Mouse (Mus musculus): ENCODE measurements at regions not wholly inside any gene's neighbourhood (a gene's known extent, or its start where the extent isn't known, plus 50 kb on each side); places are given as distances from the start of the nearest gene placed in this dataset.

- no peak overlapping the region for H3K4me3 ChIP-seq (ENCODE audit: insufficient read depth, low read length)
- no peak overlapping the region for H3K27ac ChIP-seq (ENCODE audit: insufficient read depth, low read depth, low read length)
- H3K4me1 ChIP-seq (ENCODE audit: control insufficient read depth, insufficient read depth, low read length), result no peaks in the 10 kb centered on the region
- TF ChIP-seq POLR2A (IDR thresholded peaks at IDR 0.05; ENCODE audit: borderline replicate concordance, low read depth, low read length) (no peak), CTCF (IDR thresholded peaks at IDR 0.05; ENCODE audit: low read depth, low read length) (no peak)
These were observed 103.7 kb upstream of the Noct start for GRCm38 (mm10) chr3:51120522-51120921.

- no peak overlapping the region for H3K27ac ChIP-seq (ENCODE audit: insufficient read depth, low read depth, low read length)
- TF ChIP-seq POLR2A (IDR thresholded peaks at IDR 0.05; ENCODE audit: borderline replicate concordance, low read depth, low read length), result no peak
- 0 out of 2 replicates have a peak, but pooled peaks have one; percentile 8 for TF ChIP-seq CTCF (IDR thresholded peaks at IDR 0.05; ENCODE audit: low read depth, low read length)
- no peak overlapping the region for H3K4me3 ChIP-seq (ENCODE audit: insufficient read depth, low read length)
- H3K4me1 ChIP-seq (ENCODE audit: control insufficient read depth, insufficient read depth, low read length), result no peaks in the 10 kb centered on the region
These were observed 102.3 kb upstream of the Noct start for GRCm38 (mm10) chr3:51121703-51122540.

- TF ChIP-seq CTCF (IDR thresholded peaks at IDR 0.05; ENCODE audit: low read depth, low read length) (no peak), POLR2A (IDR thresholded peaks at IDR 0.05; ENCODE audit: borderline replicate concordance, low read depth, low read length) (no peak)
- H3K27ac ChIP-seq (ENCODE audit: insufficient read depth, low read depth, low read length), result no peak overlapping the region
- no peak overlapping the region for H3K4me3 ChIP-seq (ENCODE audit: insufficient read depth, low read length)
- H3K4me1 ChIP-seq (ENCODE audit: control insufficient read depth, insufficient read depth, low read length), result no peaks in the 10 kb centered on the region
These were observed 101.7 kb upstream of the Noct start for GRCm38 (mm10) chr3:51122541-51122935.

- TF ChIP-seq POLR2A (IDR thresholded peaks at IDR 0.05; ENCODE audit: borderline replicate concordance, low read depth, low read length) (no peak), CTCF (IDR thresholded peaks at IDR 0.05; ENCODE audit: low read depth, low read length) (no peak)
- Histone ChIP-seq H3K4me1 (ENCODE audit: control insufficient read depth, insufficient read depth, low read length) (peaks cover 8% of the 10 kb centered on the region), H3K4me3 (ENCODE audit: insufficient read depth, low read length) (no peak overlapping the region), H3K27ac (ENCODE audit: insufficient read depth, low read depth, low read length) (no peak overlapping the region)
These were observed 96.4 kb upstream of the Noct start for GRCm38 (mm10) chr3:51127875-51128274.

- H3K4me3 ChIP-seq (ENCODE audit: insufficient read depth, low read length), result no peak overlapping the region
- no peak overlapping the region for H3K27ac ChIP-seq (ENCODE audit: insufficient read depth, low read depth, low read length)
- H3K4me1 ChIP-seq (ENCODE audit: control insufficient read depth, insufficient read depth, low read length), result peaks cover 8% of the 10 kb centered on the region
- TF ChIP-seq CTCF (IDR thresholded peaks at IDR 0.05; ENCODE audit: low read depth, low read length), result no peak
- no peak for TF ChIP-seq POLR2A (IDR thresholded peaks at IDR 0.05; ENCODE audit: borderline replicate concordance, low read depth, low read length)
These were observed 95.6 kb upstream of the Noct start for GRCm38 (mm10) chr3:51128491-51129155.

- TF ChIP-seq POLR2A (IDR thresholded peaks at IDR 0.05; ENCODE audit: borderline replicate concordance, low read depth, low read length) (no peak), CTCF (IDR thresholded peaks at IDR 0.05; ENCODE audit: low read depth, low read length) (no peak)
- H3K27ac ChIP-seq (ENCODE audit: insufficient read depth, low read depth, low read length), result no peak overlapping the region
- H3K4me3 ChIP-seq (ENCODE audit: insufficient read depth, low read length), result no peak overlapping the region
- peaks cover 8% of the 10 kb centered on the region for H3K4me1 ChIP-seq (ENCODE audit: control insufficient read depth, insufficient read depth, low read length)
These were observed 93.5 kb upstream of the Noct start for GRCm38 (mm10) chr3:51130709-51131108.

GRCm38 (mm10) chr3:51131341-51131740 is 92.9 kb upstream of the Noct start:
- H3K4me3 ChIP-seq (ENCODE audit: insufficient read depth, low read length), result no peak overlapping the region
- no peak overlapping the region for H3K27ac ChIP-seq (ENCODE audit: insufficient read depth, low read depth, low read length)
- peaks cover 8% of the 10 kb centered on the region for H3K4me1 ChIP-seq (ENCODE audit: control insufficient read depth, insufficient read depth, low read length)
- TF ChIP-seq POLR2A (IDR thresholded peaks at IDR 0.05; ENCODE audit: borderline replicate concordance, low read depth, low read length), result no peak
- TF ChIP-seq CTCF (IDR thresholded peaks at IDR 0.05; ENCODE audit: low read depth, low read length), result no peak

GRCm38 (mm10) chr3:51132736-51133135 is 91.5 kb upstream of the Noct start:
- Histone ChIP-seq H3K4me3 (ENCODE audit: insufficient read depth, low read length) (no peak overlapping the region), H3K27ac (ENCODE audit: insufficient read depth, low read depth, low read length) (no peak overlapping the region), H3K4me1 (ENCODE audit: control insufficient read depth, insufficient read depth, low read length) (peaks cover 8% of the 10 kb centered on the region)
- no peak for TF ChIP-seq POLR2A (IDR thresholded peaks at IDR 0.05; ENCODE audit: borderline replicate concordance, low read depth, low read length)

- no peak for TF ChIP-seq POLR2A (IDR thresholded peaks at IDR 0.05; ENCODE audit: borderline replicate concordance, low read depth, low read length)
- no peak for TF ChIP-seq CTCF (IDR thresholded peaks at IDR 0.05; ENCODE audit: low read depth, low read length)
- no peaks in the 10 kb centered on the region for H3K4me1 ChIP-seq (ENCODE audit: control insufficient read depth, insufficient read depth, low read length)
- no peak overlapping the region for H3K27ac ChIP-seq (ENCODE audit: insufficient read depth, low read depth, low read length)
- H3K4me3 ChIP-seq (ENCODE audit: insufficient read depth, low read length), result no peak overlapping the region
These were observed 88.7 kb upstream of the Noct start for GRCm38 (mm10) chr3:51135581-51135980.

- H3K4me1 ChIP-seq (ENCODE audit: control insufficient read depth, insufficient read depth, low read length), result no peaks in the 10 kb centered on the region
- no peak overlapping the region for H3K4me3 ChIP-seq (ENCODE audit: insufficient read depth, low read length)
- TF ChIP-seq CTCF (IDR thresholded peaks at IDR 0.05; ENCODE audit: low read depth, low read length) (no peak), POLR2A (IDR thresholded peaks at IDR 0.05; ENCODE audit: borderline replicate concordance, low read depth, low read length) (no peak)
These were observed 86.4 kb upstream of the Noct start for GRCm38 (mm10) chr3:51137730-51138312.

More at GRCm38 (mm10) chr3:51137730-51138312, 86.4 kb upstream of the Noct start:
- H3K27ac ChIP-seq (ENCODE audit: insufficient read depth, low read depth, low read length), result no peak overlapping the region

All from bone marrow macrophage, adult 2 months (primary cell).